Mouse (Mus musculus): ENCODE results near the gene Pfkp. TPM values are rescaled to one million over a fixed set of nuclear protein-coding genes. Genes with fewer than 3 reads are reported as not detected.

The Pfkp gene
- total and polyA plus RNA-seq, 3 experiments = 53.3 to 175 TPM; not detected in 1

DNA sequence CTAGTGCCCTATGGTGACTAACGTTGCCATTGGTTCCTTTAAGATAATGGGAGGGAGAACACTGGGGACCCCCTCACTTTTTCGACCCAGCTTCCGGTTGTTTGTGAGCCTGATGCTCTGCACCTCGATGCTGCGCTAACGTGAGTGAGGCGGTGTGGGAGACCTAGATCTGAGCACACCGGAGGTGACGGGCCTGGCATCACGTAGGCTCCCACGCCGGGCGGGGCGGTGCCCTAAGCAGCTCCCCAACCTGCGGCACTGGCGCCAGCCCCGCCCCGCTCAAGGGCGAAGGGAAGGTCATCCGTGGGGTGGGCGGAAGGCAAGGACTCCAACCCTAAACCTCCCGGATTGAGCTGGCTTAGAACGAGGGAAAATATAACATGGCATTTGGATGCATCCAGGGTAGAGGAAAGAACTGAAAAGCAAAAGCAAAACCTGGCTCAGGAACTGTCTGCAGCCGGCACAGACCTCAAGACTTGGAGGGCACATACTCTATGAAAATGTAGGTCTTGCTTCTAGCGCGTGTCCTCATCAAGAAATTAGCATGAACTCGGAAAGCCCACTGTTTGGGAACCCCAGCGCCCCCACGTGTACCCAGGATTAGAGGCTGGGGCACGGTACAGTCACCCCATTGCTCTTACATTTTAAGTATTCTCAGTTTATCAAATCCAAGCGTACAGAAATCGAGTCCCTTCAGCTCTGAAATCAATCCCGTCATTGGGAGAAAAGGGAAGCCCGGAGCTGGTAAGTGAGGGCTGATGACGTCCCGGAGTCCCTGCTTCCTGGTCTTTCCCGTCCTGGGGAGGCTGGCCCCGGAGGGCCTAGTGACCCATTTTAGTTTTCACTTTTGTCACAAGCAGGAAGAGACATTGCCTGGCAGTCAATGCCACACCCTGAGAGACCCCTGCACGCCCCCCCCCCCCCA, 1.2 kb downstream of the Pfkp start (continued):
- TF ChIP-seq MAFK (IDR thresholded peaks at IDR 0.05; ENCODE audit: borderline replicate concordance, low read depth, low read length) (no peak), ELF1 (IDR thresholded peaks at IDR 0.05; ENCODE audit: low read depth, low read length) (peak; percentile 51)

DNA sequence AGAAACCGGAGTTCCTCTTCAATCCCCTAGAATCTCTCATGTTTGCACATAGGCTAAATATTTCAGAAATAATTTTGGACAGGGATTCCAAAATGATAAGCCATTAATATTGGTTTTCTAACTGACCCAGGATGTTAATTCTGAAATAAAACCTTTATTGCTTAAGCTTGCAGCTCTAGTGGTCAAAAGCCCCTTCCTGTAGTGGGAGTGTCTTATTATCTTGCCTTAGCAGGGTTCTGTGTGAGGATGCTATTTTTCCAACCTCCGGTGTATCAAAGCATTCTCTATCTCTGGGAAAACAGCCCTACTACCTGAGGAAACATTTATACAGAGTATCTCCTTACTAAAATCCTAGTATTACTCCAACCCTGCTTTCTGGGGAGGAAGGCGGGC, 1.9 kb downstream of the Pfkp start:
- peak overlapping the region; percentile 70 for H3K9ac ChIP-seq (ENCODE audit: control insufficient read depth, low read depth, low read length, poor library complexity, severe bottlenecking)
- no peaks in the 10 kb centered on the region for H3K9me3 ChIP-seq (replicated peaks; ENCODE audit: insufficient read depth, low read length)

DNA sequence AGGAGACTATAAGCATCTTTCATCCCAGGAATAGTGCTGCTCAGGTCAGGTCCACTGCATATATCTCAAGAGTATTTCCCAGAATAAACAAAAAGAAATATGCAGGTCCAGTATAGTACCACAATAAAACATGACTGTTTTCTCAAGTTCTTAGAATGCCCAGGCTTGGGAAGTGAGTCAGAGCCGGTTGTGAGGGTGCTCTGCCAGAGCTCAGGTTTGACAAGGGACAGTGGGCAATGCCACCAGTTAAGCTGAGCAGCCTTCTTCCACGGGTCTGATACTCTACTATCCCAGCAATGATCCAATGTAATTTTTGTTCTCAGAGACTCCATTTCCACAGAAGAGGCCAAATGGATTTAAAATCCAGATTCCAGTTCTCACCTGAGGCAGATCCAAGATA, 2.3 kb downstream of the Pfkp start:
- H3K27ac ChIP-seq (ENCODE audit: control insufficient read depth, low read depth, low read length) = peak overlapping the region; percentile 25; the same call in 1 of the 2 replicates
- TF ChIP-seq E2F4 (IDR thresholded peaks at IDR 0.05; ENCODE audit: borderline replicate concordance, low read depth, low read length) = no peak
- TF ChIP-seq SIN3A (IDR thresholded peaks at IDR 0.05; ENCODE audit: low read length) = no peak
- no peak for TF ChIP-seq CHD2 (IDR thresholded peaks at IDR 0.05; ENCODE audit: low read length)
- TF ChIP-seq CTCF (IDR thresholded peaks at IDR 0.05 in 2 of 3, conservative IDR thresholded peaks at IDR 0.05 in 1 of 3; ENCODE audit: control insufficient read depth in 1 of 3, insufficient read depth in 1 of 3, low read depth in 2 of 3, low read length in 3 of 3, poor library complexity in 1 of 3, severe bottlenecking in 1 of 3) = no peak
- no peak for TF ChIP-seq POLR2AphosphoS2 (IDR thresholded peaks at IDR 0.05; ENCODE audit: low read length)
- no peak for TF ChIP-seq MAFK (IDR thresholded peaks at IDR 0.05; ENCODE audit: borderline replicate concordance, low read depth, low read length)
- TF ChIP-seq ZMIZ1 (IDR thresholded peaks at IDR 0.05; ENCODE audit: low read depth, low read length) = no peak
- no peak for TF ChIP-seq CHD1 (IDR thresholded peaks at IDR 0.05; ENCODE audit: low read depth, low read length)
- no peak for TF ChIP-seq ETS1 (IDR thresholded peaks at IDR 0.05; ENCODE audit: low read depth, low read length)
- no peak for TF ChIP-seq EP300 (IDR thresholded peaks at IDR 0.05; ENCODE audit: low read depth in 1 of 2, low read length in 2 of 2)
- no peak for TF ChIP-seq POLR2A (IDR thresholded peaks at IDR 0.05; ENCODE audit: control insufficient read depth in 1 of 2, insufficient read depth in 1 of 2, low read depth in 1 of 2, low read length in 2 of 2, poor library complexity in 1 of 2)
- TF ChIP-seq SMC3 (IDR thresholded peaks at IDR 0.05; ENCODE audit: low read depth, low read length) = no peak
- TF ChIP-seq ZKSCAN1 (IDR thresholded peaks at IDR 0.05; ENCODE audit: low read depth, low read length) = no peak
- no peak for TF ChIP-seq MYC (IDR thresholded peaks at IDR 0.05; ENCODE audit: low read depth, low read length)
- TF ChIP-seq ZC3H11A (IDR thresholded peaks at IDR 0.05; ENCODE audit: low read depth, low read length) = no peak
- no peak for TF ChIP-seq RAD21 (IDR thresholded peaks at IDR 0.05; ENCODE audit: low read depth, low read length)
- no peak for TF ChIP-seq UBTF (IDR thresholded peaks at IDR 0.05; ENCODE audit: borderline replicate concordance, insufficient read depth, low read depth, low read length)
- TF ChIP-seq GABPA (IDR thresholded peaks at IDR 0.05; ENCODE audit: low read depth, low read length) = no peak
- no peak for TF ChIP-seq MAZ (IDR thresholded peaks at IDR 0.05; ENCODE audit: low read depth, low read length)
- H3K36me3 ChIP-seq (ENCODE audit: control insufficient read depth in 1 of 2, insufficient read depth in 2 of 2, low read length in 2 of 2) = peaks cover 2 to 48% of the 10 kb centered on the region in 2 experiments; a peak in 3 of 4 replicates
- peaks cover 13 to 31% of the 10 kb centered on the region in 2 experiments for H3K4me1 ChIP-seq (ENCODE audit: control insufficient read depth in 1 of 2, insufficient read depth in 2 of 2, low read length in 2 of 2)
- H3K9ac ChIP-seq (ENCODE audit: control insufficient read depth, low read depth, low read length, poor library complexity, severe bottlenecking) = peak overlapping the region; percentile 70
- no peaks in the 10 kb centered on the region for H3K9me3 ChIP-seq (replicated peaks; ENCODE audit: insufficient read depth, low read length)
- H3K79me2 ChIP-seq (ENCODE audit: control insufficient read depth, insufficient read depth, low read length, poor library complexity) = peaks cover 37% of the 10 kb centered on the region
- peak overlapping the region; percentile 19 to 88; a peak in 2 of 4 replicates for H3K4me3 ChIP-seq (ENCODE audit: control insufficient read depth in 1 of 2, insufficient read depth in 1 of 2, low read depth in 2 of 2, low read length in 2 of 2)
- no peaks in the 10 kb centered on the region for H3K27me3 ChIP-seq (ENCODE audit: control insufficient read depth in 1 of 2, insufficient read depth in 2 of 2, low read length in 2 of 2)
- no peak for DNase-seq (ENCODE audit: low read depth, low spot score)

More for the DNA sequence above, 1.9 kb downstream of the Pfkp start:
- TF ChIP-seq TAL1 (IDR thresholded peaks at IDR 0.05; ENCODE audit: low read length) = peak; percentile 41
- TF ChIP-seq MXI1 (IDR thresholded peaks at IDR 0.05; ENCODE audit: low read depth, low read length) = no peak
- TF ChIP-seq MAFK (IDR thresholded peaks at IDR 0.05; ENCODE audit: borderline replicate concordance, low read depth, low read length) = no peak
- peak; percentile 7; the same call in 1 of the 2 replicates for TF ChIP-seq GATA1 (IDR thresholded peaks at IDR 0.05; ENCODE audit: low read depth, low read length)
- no peak for TF ChIP-seq ZKSCAN1 (IDR thresholded peaks at IDR 0.05; ENCODE audit: low read depth, low read length)
- TF ChIP-seq EP300 (IDR thresholded peaks at IDR 0.05; ENCODE audit: low read depth in 1 of 2, low read length in 2 of 2) = 0 out of 4 replicates have a peak, but pooled peaks of 1 of the 2 experiments have one; percentile 6
- no peak for TF ChIP-seq POLR2AphosphoS2 (IDR thresholded peaks at IDR 0.05; ENCODE audit: low read length)
- no peak for TF ChIP-seq MAZ (IDR thresholded peaks at IDR 0.05; ENCODE audit: low read depth, low read length)
- no peaks in the 10 kb centered on the region for H3K27me3 ChIP-seq (ENCODE audit: control insufficient read depth in 1 of 2, insufficient read depth in 2 of 2, low read length in 2 of 2)
- peaks cover 36% of the 10 kb centered on the region for H3K79me2 ChIP-seq (ENCODE audit: control insufficient read depth, insufficient read depth, low read length, poor library complexity)
- peaks cover 2 to 48% of the 10 kb centered on the region in 2 experiments; a peak in 3 of 4 replicates for H3K36me3 ChIP-seq (ENCODE audit: control insufficient read depth in 1 of 2, insufficient read depth in 2 of 2, low read length in 2 of 2)
- H3K4me1 ChIP-seq (ENCODE audit: control insufficient read depth in 1 of 2, insufficient read depth in 2 of 2, low read length in 2 of 2) = peaks cover 13 to 31% of the 10 kb centered on the region in 2 experiments
- peak overlapping the region; percentile 84 for H3K27ac ChIP-seq (ENCODE audit: control insufficient read depth, low read depth, low read length)
- H3K4me3 ChIP-seq (ENCODE audit: control insufficient read depth in 1 of 2, insufficient read depth in 1 of 2, low read depth in 2 of 2, low read length in 2 of 2) = peak overlapping the region; percentile 88 to 97
- no peak for DNase-seq (ENCODE audit: low read depth, low spot score)
